Mouse (Mus musculus): ENCODE results near the gene Brpf1. TPM values are rescaled to one million over a fixed set of nuclear protein-coding genes. Genes with fewer than 3 reads are reported as not detected.
"Not testable (repeated sequence)": the region's sequence is repeated elsewhere in the genome, so short reads cannot be mapped to it uniquely, and the experiment has no call there.

Brpf1 gene
- total RNA-seq, 2 experiments from 2014 or later: 40.6 to 46.3 TPM

DNA sequence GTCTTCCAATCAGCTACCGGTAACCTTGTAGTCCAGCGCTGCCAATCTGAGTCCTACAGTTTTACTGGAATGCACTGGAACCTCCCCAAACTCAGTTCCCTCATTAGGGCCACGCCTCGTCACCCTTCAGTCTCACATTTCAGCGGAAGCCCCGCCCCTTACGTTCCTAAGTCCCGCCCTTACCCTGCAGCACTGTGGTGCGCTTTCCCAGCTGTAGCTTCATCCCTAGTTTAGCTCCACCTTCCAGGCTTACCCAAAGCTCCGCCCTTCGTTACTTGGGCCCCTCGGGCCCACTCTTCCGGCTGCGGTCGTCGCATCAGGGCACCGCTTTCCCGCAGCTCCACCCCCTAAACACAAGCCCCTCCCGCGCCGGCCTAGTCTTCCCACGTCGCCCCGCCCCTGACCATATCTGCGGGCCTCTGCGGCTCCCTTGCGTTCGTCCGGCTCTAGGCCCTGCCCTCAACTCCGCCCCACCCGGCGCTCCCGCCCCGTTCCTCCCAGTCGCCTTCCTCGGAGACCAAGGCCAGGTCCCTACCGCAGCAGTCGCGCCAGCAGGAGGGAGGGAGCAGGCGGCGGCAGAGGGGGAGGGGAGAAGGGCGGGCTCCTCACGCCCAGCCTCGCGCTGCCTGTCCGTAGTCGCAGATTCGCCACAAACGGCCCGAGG lies 483 bp upstream of the Brpf1 start:
- peak; percentile 96 to 99 for DNase-seq (ENCODE audit: low spot score in 2 of 2)

DNA sequence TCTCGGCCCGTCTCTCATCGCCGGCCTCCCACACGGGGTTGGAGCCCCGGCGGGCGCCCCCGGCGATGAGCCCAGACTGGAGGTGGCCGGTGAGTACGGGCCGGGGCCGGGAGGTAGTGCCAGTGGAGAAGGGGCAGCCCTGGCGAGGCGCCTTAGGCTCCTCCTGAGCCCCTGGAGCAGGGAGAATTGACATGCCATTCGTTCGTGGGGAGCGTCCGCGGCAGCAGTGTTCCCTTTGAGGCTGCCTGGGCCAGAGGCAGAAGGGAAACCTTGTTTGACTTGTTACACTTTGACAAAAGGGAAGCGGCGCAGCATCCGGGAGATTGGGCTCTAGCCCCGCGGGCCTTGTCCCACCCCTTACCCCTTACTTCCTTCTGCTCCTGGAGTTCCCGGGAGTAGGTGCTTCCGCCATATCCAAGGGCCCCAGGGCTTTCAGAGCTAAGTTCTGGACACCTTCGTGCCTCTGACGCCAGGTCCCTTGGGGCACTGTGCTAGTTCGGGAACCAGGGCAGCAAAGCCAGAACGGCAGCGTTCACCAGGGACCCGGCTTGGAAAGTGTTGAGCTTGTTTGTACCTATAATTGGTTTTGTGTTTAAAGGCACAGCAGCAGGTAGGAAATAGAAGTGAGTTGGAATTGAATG lies 664 bp downstream of the Brpf1 start:
- peak in 1 of 2 experiments; percentile 44 for DNase-seq (ENCODE audit: low spot score in 2 of 2)

DNA sequence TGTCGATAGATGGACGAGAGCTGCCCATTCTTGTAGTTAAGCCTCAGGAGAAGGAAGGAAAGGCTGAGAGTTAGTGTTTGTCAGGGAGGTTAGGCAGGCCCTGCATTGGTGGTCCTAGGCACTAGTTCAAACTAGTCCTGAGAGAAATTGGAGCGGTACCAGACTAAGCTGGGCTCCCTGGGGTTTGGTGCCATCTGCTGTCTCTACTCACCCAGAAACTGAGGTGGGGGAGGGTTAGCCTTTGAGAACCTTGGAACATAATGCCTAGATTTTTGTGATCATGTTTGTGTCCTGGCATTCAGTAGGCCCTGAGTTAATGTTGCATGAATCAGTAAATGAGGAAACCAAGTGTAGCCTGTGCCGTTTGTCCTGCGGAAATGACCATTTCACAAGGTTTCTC lies 1.2 kb downstream of the Brpf1 start:
- no peak for DNase-seq (ENCODE audit: low spot score in 2 of 2)

DNA sequence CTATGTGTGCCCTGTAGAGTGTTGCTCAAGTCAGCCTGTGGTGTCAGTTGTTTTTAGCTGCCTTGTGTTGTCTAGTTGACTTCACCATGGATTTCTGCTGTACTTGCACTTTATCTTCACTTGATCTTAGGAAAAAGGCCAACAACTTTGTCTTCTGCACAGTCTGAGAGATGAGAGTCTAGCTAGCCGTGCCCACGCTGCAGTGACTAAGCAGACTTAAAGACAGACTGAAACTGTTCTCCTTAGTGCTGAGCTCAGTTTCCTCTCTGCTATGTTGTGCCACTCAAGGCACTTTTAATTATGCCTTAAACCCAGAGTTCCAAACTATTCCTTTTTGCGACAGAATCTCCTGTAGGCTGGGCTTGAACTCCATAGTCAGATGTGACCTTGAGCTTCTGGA lies 9.0 kb downstream of the Brpf1 start:
- no peak for DNase-seq (ENCODE audit: low spot score in 2 of 2)

DNA sequence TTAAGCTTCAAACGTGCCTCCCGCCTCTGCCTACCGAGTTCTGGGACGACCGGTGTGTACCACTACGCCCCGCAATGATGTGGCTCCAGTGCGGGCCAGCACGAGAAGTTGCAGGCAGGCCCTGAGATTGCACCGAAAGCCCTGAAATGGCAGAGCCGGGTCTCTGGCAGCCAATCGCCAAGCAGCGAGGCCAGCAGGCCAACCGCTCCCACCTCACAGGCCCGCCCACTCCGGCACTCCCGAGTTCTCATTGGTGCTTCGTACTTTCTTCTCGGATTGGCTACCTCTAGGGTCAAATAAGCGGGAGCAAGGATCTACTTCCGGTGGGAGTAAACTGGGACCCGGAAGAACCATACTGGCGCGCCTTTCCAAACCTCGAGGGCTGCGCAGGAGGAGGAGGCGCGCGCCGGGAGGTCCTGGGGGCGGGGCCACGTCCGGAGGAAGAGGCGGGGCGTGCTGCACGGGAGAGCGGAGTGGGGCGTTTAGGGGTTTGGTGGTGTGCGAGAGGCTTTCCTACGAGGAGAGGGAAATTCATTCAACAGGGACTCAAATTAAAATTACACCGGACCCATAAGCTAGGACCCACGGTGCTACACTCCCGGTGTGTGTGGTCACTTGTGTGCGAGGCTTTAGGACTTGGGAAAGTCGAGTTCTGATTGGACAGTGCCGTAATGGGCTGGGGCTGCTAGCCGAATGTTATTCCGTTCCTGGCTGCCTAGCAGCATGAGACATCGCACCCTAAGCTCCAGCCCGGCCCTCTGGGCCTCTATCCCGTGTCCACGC lies 19.8 kb downstream of the Brpf1 start, which contains the start of gene Ogg1:
TSS of gene Ogg1 (plus strand) at position 440 of the 783 bp plus-strand sequence.
- peak; percentile 84 to 97 for DNase-seq (ENCODE audit: low spot score in 2 of 2)

DNA sequence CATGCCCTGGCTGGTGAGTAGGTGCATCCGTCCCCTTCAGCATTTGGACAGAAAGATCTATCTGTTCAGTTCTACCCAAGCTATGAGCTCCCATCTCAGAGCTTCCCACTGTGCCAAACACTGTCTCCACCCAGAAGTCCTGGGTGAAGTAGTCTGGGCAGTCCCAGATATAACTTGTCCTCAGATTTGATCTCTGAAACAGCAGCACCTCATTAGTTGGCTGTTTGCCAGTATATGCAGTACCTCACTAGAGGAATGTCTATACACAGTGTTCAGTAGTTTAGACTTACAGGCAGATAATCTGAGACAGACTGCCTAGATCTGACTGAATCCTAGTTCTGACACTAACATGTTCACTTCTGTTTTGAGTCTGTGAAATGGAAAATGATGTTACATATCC lies 22.5 kb downstream of the Brpf1 start:
- no peak for DNase-seq (ENCODE audit: low spot score in 2 of 2)

DNA sequence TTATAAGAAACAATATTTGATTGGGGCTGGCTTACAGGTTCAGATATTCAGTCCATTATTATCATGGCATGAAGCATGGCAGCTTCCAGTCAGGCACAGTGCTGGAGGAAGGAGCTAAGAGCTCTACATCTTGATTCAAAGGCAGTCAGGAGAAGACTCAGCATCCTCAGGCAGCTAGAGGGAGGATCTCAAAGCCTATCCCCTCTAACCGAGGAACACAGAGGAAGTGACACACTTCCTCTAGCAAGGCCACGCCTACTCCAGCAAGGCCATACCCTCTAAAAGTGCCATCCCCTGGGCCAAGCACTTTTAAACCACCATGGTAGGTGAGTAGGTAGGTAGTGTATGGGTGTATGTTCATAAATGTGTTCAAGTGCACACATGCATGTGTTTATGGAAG lies 23.6 kb downstream of the Brpf1 start:
- DNase-seq (ENCODE audit: low spot score in 2 of 2): no peak

DNA sequence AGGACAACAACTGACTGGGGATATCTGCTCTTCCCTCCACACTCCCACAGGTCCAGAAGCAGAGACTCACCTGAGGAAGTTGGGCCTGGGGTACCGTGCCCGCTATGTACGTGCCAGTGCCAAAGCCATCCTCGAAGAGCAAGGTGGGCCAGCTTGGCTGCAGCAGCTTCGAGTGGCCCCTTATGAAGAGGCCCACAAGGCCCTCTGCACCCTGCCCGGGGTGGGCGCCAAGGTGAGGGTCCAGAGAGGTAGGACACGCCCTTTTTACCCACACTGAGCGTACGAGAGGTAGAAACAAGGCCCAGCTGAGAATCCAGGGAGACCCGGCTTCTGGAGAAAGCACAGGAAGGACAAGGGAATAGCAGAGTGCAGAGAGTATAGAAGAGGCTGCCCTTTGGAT lies 24.8 kb downstream of the Brpf1 start:
- DNase-seq (ENCODE audit: low spot score in 2 of 2): no peak

DNA sequence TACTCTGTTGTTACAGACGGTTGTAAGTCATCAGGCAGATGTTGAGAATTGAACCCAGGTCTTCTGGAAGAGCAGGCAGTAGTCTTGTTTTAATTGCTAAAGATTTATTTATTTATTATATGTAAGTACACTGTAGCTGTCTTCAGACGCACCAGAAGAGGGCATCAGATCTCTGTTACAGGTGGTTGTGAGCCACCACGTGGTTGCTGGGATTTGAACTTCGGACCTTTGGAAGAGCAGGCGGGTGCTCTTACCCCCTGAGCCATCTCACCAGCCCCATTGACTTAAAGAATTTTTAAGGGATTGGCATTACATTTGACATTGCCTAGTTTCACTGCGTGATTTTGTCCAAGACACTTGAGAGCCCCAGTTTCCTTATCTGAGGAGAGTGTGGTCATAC lies 25.8 kb downstream of the Brpf1 start:
- DNase-seq (ENCODE audit: low spot score in 2 of 2): not testable (repeated sequence)

DNA sequence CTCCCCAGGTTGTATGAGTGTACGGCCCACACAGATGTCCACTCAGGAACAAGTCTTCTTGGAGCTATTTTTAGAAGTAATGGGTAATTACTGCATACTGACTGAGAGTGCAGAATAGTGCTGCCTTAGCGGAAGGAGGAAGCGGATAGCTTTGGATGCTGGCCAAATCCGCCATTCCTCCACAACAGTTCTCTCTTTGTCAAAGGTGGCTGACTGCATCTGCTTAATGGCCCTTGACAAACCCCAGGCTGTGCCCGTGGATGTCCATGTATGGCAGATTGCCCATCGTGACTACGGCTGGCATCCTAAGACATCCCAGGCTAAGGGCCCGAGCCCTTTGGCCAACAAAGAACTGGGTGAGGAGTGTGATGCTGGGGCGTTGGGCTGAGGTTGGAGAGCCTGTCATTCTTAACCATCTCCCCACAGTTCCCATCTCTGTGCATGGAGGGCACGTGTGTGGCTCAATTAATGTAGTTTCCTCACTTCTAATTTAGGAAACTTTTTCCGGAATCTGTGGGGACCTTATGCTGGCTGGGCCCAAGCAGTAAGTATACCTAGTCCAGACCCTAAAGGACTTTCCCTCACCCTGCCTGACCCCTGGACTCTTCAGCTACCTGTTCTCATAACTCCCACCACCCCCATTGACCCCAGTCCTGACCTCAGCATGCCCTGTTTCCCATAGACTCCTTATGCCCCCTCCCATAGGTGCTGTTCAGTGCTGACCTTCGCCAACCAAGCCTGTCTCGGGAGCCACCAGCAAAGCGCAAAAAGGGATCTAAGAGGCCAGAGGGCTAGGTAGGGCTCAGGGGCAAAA lies 26.4 kb downstream of the Brpf1 start:
- DNase-seq (ENCODE audit: low spot score in 2 of 2): no peak

DNA sequence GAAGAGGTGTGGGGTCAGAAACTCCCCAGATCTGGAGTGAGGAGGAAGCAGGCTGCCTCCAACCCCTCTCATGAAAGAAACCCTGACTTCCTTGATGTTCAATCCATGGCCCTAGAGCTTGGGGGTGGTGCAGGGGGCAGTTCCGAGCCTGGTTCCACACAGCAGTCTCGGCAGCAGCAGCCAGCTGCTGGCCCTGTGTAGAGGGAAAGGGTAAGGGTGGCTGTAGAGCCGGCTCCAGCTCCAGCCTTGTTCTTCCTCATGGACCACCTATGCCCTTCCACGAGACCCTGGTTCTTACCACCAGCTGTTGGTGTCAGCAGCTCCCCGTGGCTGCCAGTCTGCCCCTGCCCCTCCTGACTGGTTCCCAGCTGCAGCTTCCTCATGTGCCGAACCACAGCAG lies 27.3 kb downstream of the Brpf1 start:
- no peak for DNase-seq (ENCODE audit: low spot score in 2 of 2)

DNA sequence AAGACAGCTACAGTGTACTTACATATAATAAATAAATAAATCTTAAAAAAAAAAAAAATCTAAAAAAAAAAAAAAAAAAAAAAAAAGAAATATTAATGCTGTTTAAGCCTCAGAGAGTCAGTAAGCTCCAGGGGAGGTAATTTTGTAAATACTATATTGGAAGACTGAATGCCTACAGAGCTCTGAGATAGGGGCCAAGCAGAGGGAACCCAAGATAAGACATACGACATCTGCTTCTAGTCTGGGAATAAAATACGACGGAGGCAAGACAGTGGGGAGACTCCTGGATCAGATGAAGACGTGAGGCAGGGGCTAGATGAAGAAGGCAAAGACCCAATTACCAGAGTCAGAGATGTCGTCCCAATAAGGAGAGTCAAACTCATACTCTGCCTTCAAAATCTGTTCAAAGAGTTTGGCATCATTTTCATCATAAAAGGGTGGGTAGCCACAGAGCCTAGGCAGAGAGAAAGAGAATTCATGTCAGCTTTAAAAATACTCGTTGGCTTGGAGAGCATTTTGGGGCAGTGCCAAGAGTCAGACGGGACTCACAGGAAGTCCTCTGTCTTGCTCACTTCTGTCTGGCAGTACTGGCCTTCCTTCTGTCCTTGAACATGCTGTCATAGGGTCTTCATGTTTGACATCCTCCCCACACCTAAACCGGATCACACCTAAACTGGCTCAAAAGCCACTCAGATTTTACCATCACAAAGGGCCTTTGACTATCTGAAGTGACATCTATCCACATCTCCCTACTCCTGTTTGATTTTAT lies 30.1 kb downstream of the Brpf1 start:
- no peak for DNase-seq (ENCODE audit: low spot score in 2 of 2)

DNA sequence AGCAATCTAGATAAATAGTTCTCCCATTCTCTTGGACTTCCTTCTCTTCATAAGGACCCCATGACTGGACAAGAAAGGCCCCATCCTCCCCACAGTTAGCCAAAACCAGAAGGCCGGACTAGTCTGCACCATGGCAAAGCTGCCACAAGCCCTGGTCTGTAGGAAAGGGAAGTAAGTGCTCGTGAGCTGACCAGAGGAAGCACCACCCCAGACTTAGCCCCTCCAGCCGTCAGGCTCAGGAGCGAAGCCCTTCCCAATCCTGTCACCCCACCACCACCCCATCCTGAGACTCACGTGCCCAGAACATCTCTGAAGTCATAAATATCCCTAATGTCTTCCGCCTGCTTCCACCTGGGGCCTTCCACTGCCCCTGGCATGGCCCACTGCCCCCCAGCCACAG lies 34.6 kb downstream of the Brpf1 start:
- DNase-seq (ENCODE audit: low spot score in 2 of 2): no peak

DNA sequence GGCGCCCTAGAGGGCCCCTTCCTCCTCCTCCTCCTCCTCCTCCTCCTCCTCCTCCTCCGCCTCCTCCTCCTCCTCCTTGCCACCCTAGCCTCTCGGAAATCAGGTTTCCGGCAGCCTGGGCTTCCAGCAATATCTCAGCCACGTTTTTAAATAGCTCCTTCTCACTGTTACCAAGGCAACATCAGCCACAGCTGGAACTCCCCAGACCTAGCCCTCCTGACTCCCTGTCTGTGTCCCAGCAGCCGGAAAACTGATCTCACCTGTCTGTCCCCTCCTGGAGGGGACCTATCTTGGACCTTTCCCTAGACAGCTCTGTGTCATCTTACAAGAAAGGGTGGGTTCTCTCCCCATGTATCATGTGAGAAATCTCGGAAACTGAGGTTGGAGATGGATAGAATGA lies 35.4 kb downstream of the Brpf1 start:
- DNase-seq (ENCODE audit: low spot score in 2 of 2): no peak

DNA sequence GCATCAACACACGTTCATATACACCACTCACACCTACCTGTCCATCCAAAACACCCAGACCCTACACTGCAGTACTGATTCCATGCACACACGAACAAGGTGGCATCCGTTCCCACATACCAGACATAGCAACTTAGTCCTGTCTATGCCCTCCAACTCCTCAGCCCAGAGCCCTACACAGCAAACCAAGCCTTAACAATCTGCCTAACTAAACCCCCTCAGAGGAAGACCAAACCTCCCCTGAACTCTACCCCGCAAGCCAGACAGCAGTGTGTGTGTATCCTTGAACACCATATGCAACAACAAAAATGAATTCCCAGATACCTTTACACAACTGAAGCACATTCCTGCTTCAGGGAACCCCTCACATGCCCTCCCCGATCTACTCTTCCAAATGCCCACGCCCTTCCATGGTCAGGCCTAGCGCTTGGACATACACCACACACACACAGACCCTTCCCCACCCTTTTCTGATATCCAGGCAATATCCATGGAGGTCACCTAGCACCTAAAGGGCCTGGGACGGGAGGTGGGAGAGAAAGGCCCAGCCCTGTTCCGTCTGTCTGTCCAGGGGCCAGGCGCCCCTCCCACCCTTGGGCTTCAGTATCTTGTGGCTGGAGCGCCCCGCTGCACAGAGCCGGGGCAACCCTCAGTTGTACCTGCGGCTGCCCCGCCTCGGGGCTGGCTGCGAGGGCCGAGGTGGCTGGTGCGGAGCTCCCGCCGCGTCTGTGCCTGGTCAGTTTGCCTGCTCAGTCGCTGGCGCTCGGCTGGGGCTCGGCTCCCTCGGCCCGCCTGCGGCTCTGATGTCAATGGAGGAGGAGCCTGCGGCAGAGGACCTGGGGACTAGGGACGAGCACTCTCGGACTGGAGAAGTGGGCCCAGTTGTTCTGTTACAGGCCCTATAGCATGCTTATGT lies 36.5 kb downstream of the Brpf1 start, which contains the start of gene Camk1:
TSS of gene Camk1 (minus strand) at position 808 of the 916 bp plus-strand sequence.
- DNase-seq (ENCODE audit: low spot score in 2 of 2): peak; percentile 62 to 63

DNA sequence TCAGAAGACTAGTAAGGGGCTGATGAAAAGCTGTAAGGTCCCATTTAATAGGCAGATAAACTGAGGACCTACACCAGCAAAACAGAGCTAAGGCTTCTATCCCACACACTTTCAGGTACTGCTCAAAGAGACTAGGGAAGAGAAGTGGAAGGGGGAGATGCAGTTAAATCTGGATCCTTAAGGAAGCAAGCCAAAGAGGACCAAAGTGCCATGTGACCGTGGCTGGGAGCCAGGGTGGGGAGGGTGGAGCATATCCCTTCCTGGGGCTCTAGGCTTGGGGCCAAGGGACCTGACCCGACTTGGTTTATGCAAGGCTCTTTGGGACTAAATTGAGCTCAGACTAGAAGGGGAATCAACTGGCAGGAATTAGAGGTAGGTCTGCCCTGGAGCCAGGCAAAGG lies 37.4 kb downstream of the Brpf1 start:
- DNase-seq (ENCODE audit: low spot score in 2 of 2): peak in 1 of 2 experiments; percentile 33

DNA sequence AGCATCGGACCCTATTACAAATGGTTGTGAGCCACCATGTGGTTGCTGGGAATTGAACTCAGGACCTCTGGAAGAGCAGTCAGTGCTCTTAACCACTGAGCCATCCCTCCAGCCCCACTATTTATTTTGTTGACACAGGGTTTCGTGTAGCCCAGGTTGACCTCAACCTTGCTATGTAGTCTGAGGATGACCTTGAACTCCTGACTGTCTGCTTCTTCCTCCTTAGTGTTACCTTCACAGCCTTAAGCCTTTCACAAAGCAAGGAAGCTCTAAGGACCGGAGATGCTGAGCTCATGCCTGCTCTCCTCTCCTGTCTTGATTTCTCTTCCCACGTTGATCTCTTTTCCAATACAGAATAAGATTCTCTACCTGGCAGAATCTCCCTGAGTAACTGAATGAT lies 40.0 kb downstream of the Brpf1 start:
- DNase-seq (ENCODE audit: low spot score in 2 of 2): no peak

DNA sequence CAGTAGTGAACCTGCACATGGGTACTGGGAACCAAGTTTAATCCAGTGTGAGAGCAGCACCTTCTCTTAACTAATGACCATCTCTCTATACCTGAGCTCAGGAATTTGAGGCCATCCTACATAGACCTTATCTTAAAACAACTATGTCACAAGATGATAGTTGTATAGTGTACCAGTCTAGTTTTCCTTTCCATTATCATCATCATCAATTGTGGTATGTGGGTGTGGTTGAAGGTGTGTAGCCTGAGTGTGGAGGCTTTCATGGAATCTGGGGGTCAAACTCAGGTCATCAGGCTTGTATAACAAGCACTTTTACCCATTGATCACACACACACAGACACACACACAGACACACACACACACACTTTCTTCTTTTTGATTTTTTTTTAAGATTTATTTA lies 43.6 kb downstream of the Brpf1 start:
- no peak for DNase-seq (ENCODE audit: low spot score in 2 of 2)

DNA sequence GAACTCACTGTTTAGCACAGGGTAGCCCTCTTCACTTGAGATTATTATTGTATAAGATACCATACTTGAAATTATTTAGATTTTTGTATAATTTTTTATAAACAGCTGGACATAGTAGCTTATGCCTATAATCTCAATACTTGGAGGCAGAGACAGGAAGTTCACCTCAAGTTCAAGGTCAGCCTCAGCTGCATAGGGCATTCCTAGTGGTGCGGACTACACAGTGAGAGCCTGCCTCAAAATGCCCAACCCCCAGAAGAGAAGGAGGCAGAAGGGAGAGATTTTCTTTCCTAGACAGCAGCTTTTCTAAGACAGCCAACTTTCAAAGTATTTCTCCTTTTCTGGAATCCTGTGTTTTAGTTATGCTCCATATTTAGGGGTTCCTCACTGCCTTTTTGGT lies 44.2 kb downstream of the Brpf1 start:
- DNase-seq (ENCODE audit: low spot score in 2 of 2): no peak

Measured in adrenal gland, postnatal 4 days (tissue).